Comparison of ENCODE assay signal across 7 mouse cellular contexts in the genomic region with DNA sequence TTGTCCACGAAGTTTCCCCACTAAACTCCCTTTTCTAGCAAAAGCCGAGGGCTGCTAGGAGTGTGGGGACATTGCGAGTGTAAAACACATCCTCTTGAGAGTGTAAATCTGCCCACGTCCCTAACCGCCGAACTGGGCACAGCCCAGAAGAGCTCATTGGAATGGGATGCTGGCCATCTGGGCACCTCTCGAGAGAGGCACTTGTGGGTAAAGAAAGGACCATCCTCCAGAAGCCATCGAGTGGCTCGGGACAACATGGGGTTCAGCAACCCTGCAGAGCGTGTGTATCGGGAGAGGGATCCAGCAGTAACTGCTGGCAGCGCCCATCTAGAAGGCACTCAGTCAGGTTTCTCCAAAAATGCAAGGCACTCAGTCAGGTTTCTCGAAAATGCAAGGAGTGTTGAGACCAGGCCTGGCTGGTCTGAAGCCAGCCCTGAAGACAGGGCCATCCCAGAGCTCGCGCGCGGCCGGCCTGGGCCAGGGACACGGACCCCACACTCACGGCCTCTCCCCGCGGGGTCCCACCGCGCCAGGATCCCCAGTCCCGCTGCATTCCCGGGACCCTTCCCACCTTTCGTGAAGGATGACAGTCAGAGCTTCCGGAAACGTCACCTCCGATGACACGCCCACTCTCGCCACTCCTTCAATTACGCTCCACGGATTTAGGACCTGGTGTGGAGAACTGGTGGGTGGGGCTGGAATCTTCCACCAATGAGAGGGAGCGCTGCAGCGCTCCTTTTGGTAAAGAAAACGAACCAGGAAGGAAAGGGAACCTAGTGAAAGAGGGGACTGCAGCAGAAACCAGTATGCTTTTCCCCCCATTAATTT. TPM values are rescaled to one million over a fixed set of nuclear protein-coding genes. Genes with fewer than 3 reads are reported as not detected.
DNase-seq lines count a peak whose midpoint lies in the region; ATAC-seq lines count a peak whose summit lies in the region.

No protein-coding gene starts in this region.

- intact Hi-C loops in gastrocnemius, postnatal 36 days (cut with DNase I), result no loop called here
- intact Hi-C loops in left cerebral cortex, postnatal 25 days (cut with DNase I), result loop anchor here (2.0 to 5.0 kb wide), 2 partner anchors 65 to 217 kb away; partner anchors contain the start of gene Dguok

- peaks cover 9% of the 10 kb centered on the region; the same call in 1 of the 2 replicates for H3K4me1 ChIP-seq in intestine, embryonic 15.5 days (replicated peaks)
- H3K4me1 ChIP-seq in midbrain, embryonic 10.5 days, result peaks cover 17% of the 10 kb centered on the region

- WGBS in intestine, embryonic 15.5 days, result 5% methylated on average over 37 of the region's 37 CpGs
- 7% methylated on average over 37 of the region's 37 CpGs for WGBS in midbrain, embryonic 10.5 days

- no peaks in the 10 kb centered on the region for H3K9me3 ChIP-seq in intestine, embryonic 15.5 days
- H3K9me3 ChIP-seq in midbrain, embryonic 10.5 days (replicated peaks), result no peaks in the 10 kb centered on the region

- H3K27me3 ChIP-seq in intestine, embryonic 15.5 days (replicated peaks), result no peaks in the 10 kb centered on the region
- H3K27me3 ChIP-seq in midbrain, embryonic 10.5 days (ENCODE audit: low read depth, poor library complexity, severe bottlenecking), result peaks cover 11% of the 10 kb centered on the region

- H3K4me3 ChIP-seq in intestine, embryonic 15.5 days (replicated peaks), result peak overlapping the region; percentile 81
- H3K4me3 ChIP-seq in midbrain, embryonic 10.5 days, result peak overlapping the region; percentile 82

- ATAC-seq in intestine, embryonic 15.5 days, result peak; percentile 98

- H3K27ac ChIP-seq in intestine, embryonic 15.5 days, result peak overlapping the region; percentile 69
- peak overlapping the region; percentile 84 for H3K27ac ChIP-seq in midbrain, embryonic 10.5 days (replicated peaks)

- peak; percentile 93 for DNase-seq in adrenal gland, adult 2 months
- peak; percentile 85 for DNase-seq in embryo, embryonic 11.5 days (ENCODE audit: low read depth, low spot score)
- DNase-seq in gastrocnemius, postnatal 36 days, result peak; percentile 83 to 84
- DNase-seq in left cerebral cortex, postnatal 25 days (ENCODE audit: low spot score in 2 of 2), result peak; percentile 91 to 97
- DNase-seq in midbrain, embryonic 10.5 days (ENCODE audit: low spot score), result peak; percentile 88
- peak; percentile 81 for DNase-seq in right cerebral cortex, postnatal 4 days

- H3K9ac ChIP-seq in intestine, embryonic 15.5 days, result peak overlapping the region; percentile 75

- no peaks in the 10 kb centered on the region for H3K36me3 ChIP-seq in intestine, embryonic 15.5 days
- H3K36me3 ChIP-seq in midbrain, embryonic 10.5 days, result peaks cover 4% of the 10 kb centered on the region; the same call in 1 of the 2 replicates

- peak overlapping the region; percentile 89 for H3K4me2 ChIP-seq in intestine, embryonic 15.5 days (replicated peaks)

RNA-seq across cellular contexts. Expression of gene Stambp, which starts 0.5 kb away (rescaled TPM):
- total RNA-seq in adrenal gland, adult 2 months (2021), result 10 to 100 TPM; 22.3 to 22.7 TPM
- 4.0 and 4.4 TPM in 2 replicates for polyA plus RNA-seq in adrenal gland, adult 2 months (2012; rRNA removed)
- 1 to 10 TPM; 5.5 to 6.5 TPM for total RNA-seq in gastrocnemius, postnatal 36 days (2021)
- 26.4 and 26.5 TPM in 2 replicates for polyA plus RNA-seq in intestine, embryonic 15.5 days (2015; fragmentation: Nextera tagmentation; extraction: Ambion mirVana)
- total RNA-seq in left cerebral cortex, postnatal 25 days (2021), result 10 to 100 TPM; 31.1 to 31.6 TPM
- polyA plus RNA-seq in midbrain, embryonic 10.5 days (2016; fragmentation: Nextera tagmentation; extraction: Ambion mirVana), result 17.8 and 18.3 TPM in 2 replicates

RNA-seq across cellular contexts. Expression of gene Actg2, which starts 36.0 kb away (rescaled TPM):
- total RNA-seq in adrenal gland, adult 2 months (2021), result under 1 TPM; 0.81 to 0.97 TPM
- polyA plus RNA-seq in adrenal gland, adult 2 months (2012; rRNA removed), result 0.80 and 1.9 TPM in 2 replicates
- under 1 TPM in 1 of 2 experiments, not detected in 1; 0.39 TPM for total RNA-seq in gastrocnemius, postnatal 36 days (2021)
- polyA plus RNA-seq in intestine, embryonic 15.5 days (2015; fragmentation: Nextera tagmentation; extraction: Ambion mirVana), result 1,278 and 1,309 TPM in 2 replicates
- total RNA-seq in left cerebral cortex, postnatal 25 days (2021), result not detected
- polyA plus RNA-seq in midbrain, embryonic 10.5 days (2016; fragmentation: Nextera tagmentation; extraction: Ambion mirVana), result 0.49 and 1.9 TPM in 2 replicates

Comparison
In these comparisons a context has a peak if more than half of its experiments do, and no peak if none do; other contexts are left out.
1. Peak in every context shown above with its lines: DNase-seq, ATAC-seq, H3K4me3 ChIP-seq and H3K27ac ChIP-seq.